Mouse (Mus musculus) neural tube, embryonic 13.5 days (tissue): ENCODE data around the gene Chchd10. TPM values are rescaled to one million over a fixed set of nuclear protein-coding genes. Genes with fewer than 3 reads are reported as not detected.
A peak's percentile ranks its signal among the peaks of the same experiment; 100 is the strongest.

ENCODE experiments used
- ATAC-seq: fragments of 200-750 bp; cut with Nextera tagmentation; 2 replicates; pipeline ENCODE4 v1.8.0; 2017; ENCODE audit warnings: low read depth, mild to moderate bottlenecking, moderate TSS enrichment, moderate library complexity
- H3K27ac ChIP-seq: fragments of 300-500 bp; sonication (generic); replicated peaks from 2 replicates; pipeline ENCODE4 v1.5.1; 2015; ENCODE audit warnings: moderate library complexity, mild to moderate bottlenecking, inconsistent platforms
- H3K27me3 ChIP-seq: fragments of 300-500 bp; sonication (generic); 2 replicates; pipeline ENCODE4 v1.6.1; 2015; ENCODE audit warnings: mild to moderate bottlenecking, inconsistent platforms
- H3K36me3 ChIP-seq: fragments of 300-500 bp; sonication (generic); 2 replicates; pipeline ENCODE4 v1.6.1; 2015; ENCODE audit warnings: mild to moderate bottlenecking, inconsistent platforms
- H3K4me1 ChIP-seq: fragments of 300-500 bp; sonication (generic); replicated peaks from 2 replicates; pipeline ENCODE4 v1.6.1; 2015; ENCODE audit warnings: inconsistent platforms
- H3K4me2 ChIP-seq: fragments of 300-500 bp; sonication (generic); 2 replicates; pipeline ENCODE4 v1.6.1; 2015; ENCODE audit warnings: inconsistent platforms, mild to moderate bottlenecking, moderate library complexity
- H3K4me3 ChIP-seq: fragments of 300-500 bp; sonication (generic); 2 replicates; pipeline ENCODE4 v1.5.1; 2015; ENCODE audit warnings: mild to moderate bottlenecking, inconsistent platforms
- H3K9ac ChIP-seq: fragments of 300-500 bp; sonication (generic); 2 replicates; pipeline ENCODE4 v1.6.1; 2015; ENCODE audit warnings: moderate library complexity, mild to moderate bottlenecking, inconsistent platforms
- H3K9me3 ChIP-seq: fragments of 300-500 bp; sonication (generic); 2 replicates; pipeline ENCODE4 v1.6.1; 2016; ENCODE audit warnings: inconsistent platforms
- WGBS: fragments of 180-500 bp; shearing (Covaris S2); methylation state at CpG from one replicate; pipeline ENCODE4 v1.1.7; 2015; 5-methylcytosine and 5-hydroxymethylcytosine counted together
- polyA plus RNA-seq: library from polyadenylated mRNA; unstranded; fragments of >200 nt; fragmentation: Nextera tagmentation; extraction: Ambion mirVana; gene quantifications from 2 replicates; pipeline ENCODE4 v1.2.1, GENCODE M21; 2015

Gene Chchd10
- polyA plus RNA-seq, 1 experiment from 2014 or later, result 54.4 TPM

DNA sequence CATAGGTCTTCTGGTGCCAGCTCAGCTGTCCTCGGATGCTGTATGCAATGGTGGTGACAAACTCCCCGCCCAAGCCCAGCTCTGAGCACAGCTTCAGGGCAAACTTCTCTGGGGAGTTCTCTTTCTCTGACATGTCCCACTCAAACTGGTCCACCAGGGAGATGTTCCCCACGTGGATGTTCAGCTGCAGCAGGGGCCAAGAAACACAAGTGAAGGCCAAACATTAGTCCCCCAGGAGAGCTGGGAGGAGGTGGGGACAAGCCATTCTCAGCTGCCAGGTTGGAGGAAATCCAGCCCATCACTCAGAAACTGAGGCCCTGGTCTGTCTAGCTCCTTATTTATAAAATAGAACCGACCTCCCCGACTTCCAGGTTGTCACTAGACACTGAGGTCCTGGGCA, 28.5 kb upstream of the Chchd10 start:
- no peak for ATAC-seq
- Histone ChIP-seq H3K27me3 (no peaks in the 10 kb centered on the region), H3K9ac (no peak overlapping the region), H3K36me3 (peaks cover 94% of the 10 kb centered on the region), H3K4me1 (no peaks in the 10 kb centered on the region), H3K4me2 (no peak overlapping the region), H3K4me3 (no peak overlapping the region), H3K27ac (no peak overlapping the region), H3K9me3 (no peaks in the 10 kb centered on the region)
- 83% methylated on average over 5 of the region's 5 CpGs for WGBS

DNA sequence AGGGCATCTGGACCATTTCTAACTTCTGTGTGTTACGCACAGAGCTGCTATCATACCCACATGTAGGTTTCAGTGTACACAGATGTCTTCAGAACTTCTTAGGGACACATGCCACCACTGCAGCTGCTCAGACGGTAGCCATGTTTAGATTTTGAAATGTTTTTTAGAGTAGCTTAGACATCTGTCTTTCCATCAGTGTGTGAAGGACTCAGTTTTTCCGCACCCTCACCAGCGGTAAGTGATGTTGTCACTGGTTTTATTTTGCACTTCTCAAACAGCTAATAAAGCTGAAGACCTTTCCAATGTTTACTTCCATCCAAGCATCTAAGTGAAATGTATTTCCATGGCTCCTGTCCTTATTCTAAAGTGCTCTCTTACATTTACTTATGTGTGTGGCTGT, 26.0 kb upstream of the Chchd10 start:
- H3K9ac ChIP-seq, result no peak overlapping the region
- no peak overlapping the region for H3K4me3 ChIP-seq
- H3K4me1 ChIP-seq, result no peaks in the 10 kb centered on the region
- no peak overlapping the region for H3K4me2 ChIP-seq
- H3K9me3 ChIP-seq, result no peaks in the 10 kb centered on the region
- H3K36me3 ChIP-seq, result peaks cover 93% of the 10 kb centered on the region
- 94% methylated on average over 4 of the region's 4 CpGs for WGBS
- H3K27ac ChIP-seq, result no peak overlapping the region
- ATAC-seq, result no peak
- H3K27me3 ChIP-seq, result no peaks in the 10 kb centered on the region

DNA sequence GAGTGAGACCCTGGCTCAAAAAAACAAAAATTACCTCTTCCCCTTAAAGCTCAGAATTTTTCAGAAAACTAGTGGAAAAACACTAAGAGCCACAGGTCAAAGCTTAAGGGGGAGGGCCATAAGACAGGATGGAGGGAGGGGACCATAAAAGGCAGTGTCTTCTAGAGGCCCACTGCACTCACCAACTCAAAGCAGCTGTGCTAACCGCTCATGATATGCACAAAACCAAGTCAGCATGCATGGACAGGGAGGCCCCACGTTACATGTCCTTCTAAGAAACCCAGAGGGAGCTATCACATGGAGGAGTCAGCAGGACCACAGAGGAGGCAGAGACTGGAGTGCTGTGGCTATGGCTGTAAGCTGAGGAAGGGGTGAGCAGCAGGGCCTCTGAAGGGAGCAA, 22.2 kb upstream of the Chchd10 start:
- H3K4me1 ChIP-seq, result no peaks in the 10 kb centered on the region
- no peaks in the 10 kb centered on the region for H3K27me3 ChIP-seq
- no peaks in the 10 kb centered on the region for H3K9me3 ChIP-seq
- no peak for ATAC-seq
- 88% methylated on average over 2 of the region's 2 CpGs for WGBS
- H3K27ac ChIP-seq, result no peak overlapping the region
- no peak overlapping the region for H3K9ac ChIP-seq
- no peak overlapping the region for H3K4me3 ChIP-seq
- H3K36me3 ChIP-seq, result peaks cover 87% of the 10 kb centered on the region
- H3K4me2 ChIP-seq, result no peak overlapping the region

DNA sequence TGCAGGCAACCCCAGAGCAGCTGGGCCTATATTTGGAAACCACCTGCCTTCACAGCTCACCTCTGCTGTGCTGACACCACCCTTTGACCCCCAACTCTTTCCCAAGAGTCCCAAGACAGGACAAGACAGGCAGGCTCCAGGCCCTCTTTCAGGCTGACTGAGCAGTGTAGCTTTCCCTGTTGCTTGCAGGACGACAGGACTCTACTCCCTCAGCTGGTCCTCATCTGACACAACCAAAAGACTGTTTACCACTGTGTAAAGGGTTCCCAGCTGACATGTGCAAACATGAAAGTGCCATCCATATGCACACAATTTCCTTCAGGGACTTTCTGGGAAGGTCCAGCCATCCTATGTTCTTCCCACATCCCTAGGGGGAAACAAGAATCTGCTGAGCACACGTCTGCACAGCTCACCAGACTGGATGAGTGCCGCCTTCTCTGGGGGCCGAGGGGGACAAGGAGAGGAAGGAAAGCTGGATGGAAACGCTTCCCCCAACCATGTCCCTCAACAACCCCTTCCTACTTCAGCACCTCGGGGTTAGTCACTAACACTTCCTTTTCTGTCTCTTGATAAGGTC, 19.8 kb upstream of the Chchd10 start:
- ATAC-seq, result no peak
- no peak overlapping the region for H3K9ac ChIP-seq
- H3K4me1 ChIP-seq, result peaks cover 14% of the 10 kb centered on the region
- H3K27me3 ChIP-seq, result no peaks in the 10 kb centered on the region
- H3K4me3 ChIP-seq, result no peak overlapping the region
- WGBS, result 71% methylated on average over 6 of the region's 6 CpGs
- no peak overlapping the region for H3K27ac ChIP-seq
- no peak overlapping the region for H3K4me2 ChIP-seq
- H3K36me3 ChIP-seq, result peaks cover 81% of the 10 kb centered on the region
- H3K9me3 ChIP-seq, result no peaks in the 10 kb centered on the region

DNA sequence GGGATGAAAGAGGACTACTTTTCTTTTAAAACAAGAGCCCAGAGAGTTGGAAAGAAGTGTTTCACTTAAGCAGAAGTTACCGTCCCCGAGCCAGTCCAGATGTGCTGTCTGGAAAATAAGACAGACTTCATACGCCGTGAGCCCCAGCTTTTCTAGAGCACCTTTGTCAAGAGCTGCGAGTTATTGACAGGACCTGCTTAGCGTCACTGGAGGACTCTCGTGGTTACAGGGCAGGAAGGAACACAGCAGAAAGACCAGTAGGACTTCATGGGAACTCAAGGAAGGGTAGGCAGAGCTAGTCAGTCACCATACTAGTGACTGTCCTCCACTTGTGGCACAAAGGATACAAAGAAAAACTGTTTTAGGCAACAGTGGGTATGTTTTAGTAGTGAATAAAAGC, 17.4 kb upstream of the Chchd10 start:
- Histone ChIP-seq H3K4me2 (no peak overlapping the region), H3K4me1 (peaks cover 38% of the 10 kb centered on the region), H3K27ac (no peak overlapping the region), H3K4me3 (no peak overlapping the region), H3K9ac (no peak overlapping the region), H3K9me3 (no peaks in the 10 kb centered on the region), H3K27me3 (no peaks in the 10 kb centered on the region), H3K36me3 (peaks cover 62% of the 10 kb centered on the region)
- ATAC-seq, result no peak
- 89% methylated on average over 7 of the region's 7 CpGs for WGBS

DNA sequence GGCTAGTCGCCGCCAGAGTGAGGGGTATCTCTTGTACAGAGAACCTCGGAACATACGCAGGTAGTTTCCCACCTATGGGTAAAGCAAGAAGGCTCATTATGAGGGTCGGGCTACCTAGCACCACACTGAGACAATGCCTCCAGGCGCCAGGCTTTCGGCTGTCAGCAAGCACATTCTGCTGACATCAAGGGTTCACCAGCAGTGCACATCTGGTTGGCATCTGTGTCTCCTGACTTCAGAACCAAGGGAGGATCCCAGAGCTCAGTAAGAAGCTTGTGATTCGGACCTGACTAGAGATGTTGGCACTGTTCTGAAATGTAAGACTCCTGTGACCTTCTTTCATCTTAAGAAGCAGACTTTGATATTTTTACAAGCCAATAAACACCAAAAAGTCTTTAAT, 16.1 kb upstream of the Chchd10 start:
- H3K9ac ChIP-seq, result no peak overlapping the region
- 80% methylated on average over 8 of the region's 8 CpGs for WGBS
- H3K36me3 ChIP-seq, result peaks cover 50% of the 10 kb centered on the region
- H3K4me2 ChIP-seq, result no peak overlapping the region
- peaks cover 41% of the 10 kb centered on the region for H3K4me1 ChIP-seq
- no peaks in the 10 kb centered on the region for H3K27me3 ChIP-seq
- H3K4me3 ChIP-seq, result no peak overlapping the region
- no peaks in the 10 kb centered on the region for H3K9me3 ChIP-seq
- no peak overlapping the region for H3K27ac ChIP-seq
- ATAC-seq, result no peak

DNA sequence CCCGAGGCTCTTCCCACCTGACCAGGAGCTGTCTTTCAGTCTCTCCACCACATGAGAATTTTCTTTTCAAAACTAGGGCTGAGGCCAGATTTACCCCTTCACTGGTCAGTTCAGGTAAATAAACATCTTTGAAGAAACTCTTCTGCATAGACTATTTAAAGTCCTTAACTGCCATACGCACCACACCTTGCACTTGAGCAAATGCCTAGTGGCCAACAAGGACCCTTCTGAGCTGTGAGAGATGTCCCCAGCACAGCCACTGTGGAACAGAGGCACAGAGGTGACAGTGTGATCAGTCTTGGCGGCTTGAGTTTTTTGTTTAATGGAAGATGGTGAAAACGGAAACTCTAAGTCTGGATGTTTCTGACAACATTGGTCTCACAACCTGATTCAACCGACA, 13.9 kb upstream of the Chchd10 start:
- 84% methylated on average over 5 of the region's 5 CpGs for WGBS
- H3K4me2 ChIP-seq, result peak overlapping the region; percentile 89
- H3K27me3 ChIP-seq, result no peaks in the 10 kb centered on the region
- ATAC-seq, result no peak
- H3K27ac ChIP-seq, result 0 out of 2 replicates have a peak overlapping the region, but pooled peaks have one; percentile 18
- no peak overlapping the region; the same call in 1 of the 2 replicates for H3K4me3 ChIP-seq
- no peaks in the 10 kb centered on the region for H3K9me3 ChIP-seq
- H3K9ac ChIP-seq, result peak overlapping the region; percentile 38; the same call in 1 of the 2 replicates
- peaks cover 56% of the 10 kb centered on the region for H3K4me1 ChIP-seq
- peaks cover 32% of the 10 kb centered on the region for H3K36me3 ChIP-seq

DNA sequence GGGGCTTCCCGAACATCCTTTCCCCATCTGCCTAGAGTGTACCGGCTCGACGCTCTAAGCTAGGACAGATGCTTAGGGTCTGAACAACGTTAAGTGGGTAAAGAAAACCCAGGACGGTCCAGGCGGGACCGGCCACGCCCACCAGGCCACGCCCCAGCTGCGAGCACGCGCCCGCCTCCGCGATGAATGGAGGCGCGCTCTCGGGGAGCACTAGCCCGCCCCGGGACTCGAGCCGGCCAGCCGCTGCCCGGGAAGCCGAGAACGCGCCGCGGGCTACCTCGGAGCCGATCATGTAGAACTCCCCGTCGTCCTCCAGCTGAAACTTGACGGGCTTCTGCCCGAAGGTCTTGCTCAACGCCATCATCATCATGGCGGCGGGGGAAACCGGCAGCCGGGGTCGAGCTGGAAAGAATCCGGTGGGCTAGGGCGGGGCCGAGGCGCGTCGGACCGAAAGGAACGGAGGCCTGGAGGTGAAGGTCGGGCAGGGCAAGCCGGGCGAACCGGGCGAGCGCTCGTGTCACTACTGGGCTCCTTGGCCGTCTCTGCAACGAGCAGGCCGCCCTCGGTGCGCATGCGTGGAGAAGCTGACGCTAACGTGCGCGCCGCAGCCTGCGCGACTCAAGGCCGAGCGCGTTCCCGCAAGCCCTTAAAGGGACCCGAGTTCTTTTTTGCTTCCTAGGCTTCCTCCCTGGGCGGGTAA, 11.8 kb upstream of the Chchd10 start, which contains the start of gene Smarcb1:
Gene Smarcb1, minus strand, starts transcription at position 592 of the 700 bp plus-strand sequence.
- H3K4me1 ChIP-seq, result peaks cover 56% of the 10 kb centered on the region
- ATAC-seq, result peak; percentile 92
- H3K27ac ChIP-seq, result peak within 1 kb of the TSS; percentile 99
- peak within 1 kb of the TSS; percentile 98 for H3K9ac ChIP-seq
- peak within 1 kb of the TSS; percentile 89 for H3K4me2 ChIP-seq
- WGBS, result under 1% methylated on average over 76 of the region's 76 CpGs
- no peaks in the 10 kb centered on the region for H3K9me3 ChIP-seq
- no peaks in the 10 kb centered on the region for H3K27me3 ChIP-seq
- peak within 1 kb of the TSS; percentile 89 for H3K4me3 ChIP-seq
- peaks cover 24% of the 10 kb centered on the region for H3K36me3 ChIP-seq

DNA sequence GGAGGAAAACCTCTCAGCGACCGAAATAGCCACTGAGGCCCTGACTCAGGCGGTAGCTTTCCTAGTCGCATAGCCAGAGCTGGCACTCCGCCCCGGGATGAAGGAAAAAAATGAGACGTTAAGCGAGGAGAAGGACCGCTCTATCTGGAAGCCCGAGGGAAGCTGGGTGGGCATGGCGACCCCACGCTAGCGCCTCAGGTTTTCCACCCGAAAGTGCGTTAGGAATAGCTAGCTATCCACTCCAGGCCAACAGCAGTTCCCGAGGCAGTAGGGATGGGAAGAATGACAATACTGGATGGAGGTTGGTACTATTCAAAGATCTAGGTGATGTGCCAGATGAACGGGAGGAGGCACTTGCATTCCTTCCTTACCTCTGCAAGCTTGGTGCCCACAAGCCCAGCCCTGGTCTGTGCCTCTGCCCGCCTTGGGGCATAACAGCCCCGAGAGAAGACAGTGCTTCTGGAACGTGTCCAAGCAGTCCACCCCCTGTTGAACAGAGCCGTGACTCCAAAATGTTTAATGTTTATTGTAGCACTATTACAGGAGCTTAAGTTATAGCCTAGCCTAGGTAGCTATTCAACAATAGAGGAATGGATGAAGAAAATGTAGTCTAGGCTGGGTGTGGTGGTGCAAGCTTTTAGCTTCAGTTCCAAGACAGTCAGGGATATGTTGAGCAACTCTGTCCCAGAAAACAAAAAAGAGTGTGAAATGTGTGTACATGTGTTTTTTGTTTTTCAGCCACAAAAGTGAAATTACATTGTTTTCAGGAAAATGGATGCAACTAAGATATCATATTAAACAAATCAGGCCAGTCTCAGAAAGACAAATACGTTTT, 11.0 kb upstream of the Chchd10 start:
- Histone ChIP-seq H3K9ac (peak overlapping the region; percentile 98), H3K9me3 (no peaks in the 10 kb centered on the region), H3K36me3 (peaks cover 25% of the 10 kb centered on the region), H3K4me3 (peak overlapping the region; percentile 89), H3K27me3 (no peaks in the 10 kb centered on the region), H3K4me1 (peaks cover 53% of the 10 kb centered on the region), H3K4me2 (peak overlapping the region; percentile 89), H3K27ac (peak overlapping the region; percentile 99)
- 4% methylated on average over 22 of the region's 22 CpGs for WGBS
- ATAC-seq, result peak; percentile 49

DNA sequence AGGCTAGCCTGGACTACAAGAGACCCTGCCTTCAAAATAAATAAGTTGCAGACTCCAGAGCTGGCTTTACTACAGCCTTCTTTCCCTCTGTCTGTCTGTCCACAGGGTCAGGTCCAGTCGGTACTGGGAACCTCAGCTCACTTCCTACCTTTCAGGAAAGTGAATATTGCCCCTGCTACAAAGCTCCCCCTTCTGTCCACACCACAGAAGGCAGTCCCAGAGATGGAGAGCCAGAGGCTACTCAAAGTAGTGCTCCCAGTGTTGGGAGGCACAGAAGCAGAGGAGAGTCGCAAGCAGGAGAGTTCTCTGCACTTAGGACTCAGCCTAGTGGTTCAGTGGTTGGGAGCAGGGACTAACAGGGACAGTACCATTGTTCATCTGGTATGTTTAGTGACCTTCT, 8.6 kb upstream of the Chchd10 start:
- H3K4me3 ChIP-seq, result no peak overlapping the region
- peaks cover 30% of the 10 kb centered on the region for H3K4me1 ChIP-seq
- H3K27ac ChIP-seq, result no peak overlapping the region
- ATAC-seq, result no peak
- 65% methylated on average over 2 of the region's 2 CpGs for WGBS
- no peak overlapping the region for H3K9ac ChIP-seq
- no peak overlapping the region for H3K4me2 ChIP-seq
- H3K9me3 ChIP-seq, result no peaks in the 10 kb centered on the region
- H3K27me3 ChIP-seq, result no peaks in the 10 kb centered on the region
- H3K36me3 ChIP-seq, result peaks cover 31% of the 10 kb centered on the region; the same call in 1 of the 2 replicates

DNA sequence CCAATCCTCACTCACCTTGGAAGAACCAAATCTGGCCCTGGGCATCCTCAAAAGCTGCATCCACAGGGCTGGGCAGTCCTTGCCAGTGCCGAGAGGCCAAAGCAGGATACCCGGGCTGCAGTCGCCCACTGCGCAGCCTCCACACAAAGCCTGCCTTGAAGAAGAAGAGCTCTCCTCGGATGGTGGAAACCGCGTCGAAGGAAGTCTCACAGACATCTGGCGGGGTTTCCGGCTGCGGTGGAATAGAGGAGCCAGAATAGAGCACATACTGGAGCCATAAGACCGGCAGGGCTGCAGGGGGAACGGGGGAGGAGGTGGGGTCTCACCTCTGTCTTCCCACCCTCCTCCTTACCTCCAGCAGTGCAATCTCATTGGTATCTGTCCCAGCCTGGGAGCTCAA, 6.5 kb upstream of the Chchd10 start:
- H3K36me3 ChIP-seq, result peaks cover 31% of the 10 kb centered on the region; the same call in 1 of the 2 replicates
- H3K27me3 ChIP-seq, result peaks cover 7% of the 10 kb centered on the region
- no peak overlapping the region for H3K4me3 ChIP-seq
- peaks cover 28% of the 10 kb centered on the region for H3K4me1 ChIP-seq
- WGBS, result 82% methylated on average over 13 of the region's 13 CpGs
- no peak for ATAC-seq
- no peak overlapping the region for H3K27ac ChIP-seq
- no peak overlapping the region for H3K9ac ChIP-seq
- H3K4me2 ChIP-seq, result no peak overlapping the region
- H3K9me3 ChIP-seq, result no peaks in the 10 kb centered on the region

DNA sequence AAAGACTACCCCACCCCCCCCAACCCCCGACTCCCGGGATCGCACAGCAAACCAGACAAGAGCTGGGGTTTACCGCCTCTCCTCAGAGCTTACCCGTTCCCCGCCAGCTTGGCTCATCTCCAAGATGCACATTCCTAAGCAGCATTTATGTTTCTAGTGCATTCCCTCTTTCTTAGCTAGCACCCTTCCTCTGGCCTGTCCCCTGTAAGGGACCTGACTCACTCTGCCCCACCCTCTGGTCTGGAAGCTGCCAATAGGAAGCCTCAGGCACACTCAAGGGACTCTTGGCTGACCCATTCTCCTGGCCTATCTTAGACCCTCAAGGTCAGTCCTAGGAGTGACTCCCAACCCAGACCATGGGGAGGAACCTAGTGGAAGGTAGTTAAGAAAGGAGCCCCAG, 2.6 kb upstream of the Chchd10 start:
- ATAC-seq, result no peak
- no peak overlapping the region for H3K4me3 ChIP-seq
- no peak overlapping the region for H3K27ac ChIP-seq
- no peak overlapping the region for H3K9ac ChIP-seq
- WGBS, result 28% methylated on average over 6 of the region's 6 CpGs
- peaks cover 32% of the 10 kb centered on the region for H3K4me1 ChIP-seq
- peak overlapping the region; percentile 92 for H3K4me2 ChIP-seq
- H3K36me3 ChIP-seq, result peaks cover 29% of the 10 kb centered on the region; the same call in 1 of the 2 replicates
- H3K9me3 ChIP-seq, result no peaks in the 10 kb centered on the region
- peaks cover 24% of the 10 kb centered on the region for H3K27me3 ChIP-seq
